Mouse (Mus musculus) hindbrain, embryonic 15.5 days (tissue): ENCODE measurements at regions not wholly inside any gene's neighbourhood (a gene's known extent, or its start where the extent isn't known, plus 50 kb on each side); places are given as distances from the start of the nearest gene placed in this dataset.

Source experiments
- ATAC-seq: fragments of 200-750 bp; cut with Nextera tagmentation; 2 replicates; pipeline ENCODE4 v1.8.0; 2017; ENCODE audit warnings: low read depth, moderate number of reproducible peaks, moderate TSS enrichment; ENCODE audit not compliant: low FRiP score
- H3K27ac ChIP-seq: fragments of 300-500 bp; sonication (generic); replicated peaks from 2 replicates; pipeline ENCODE4 v1.5.1; 2015; ENCODE audit warnings: mild to moderate bottlenecking, inconsistent platforms
- H3K27me3 ChIP-seq: fragments of 300-500 bp; sonication (generic); 2 replicates; pipeline ENCODE4 v1.6.1; 2015; ENCODE audit warnings: control low read depth, inconsistent platforms
- H3K36me3 ChIP-seq: fragments of 300-500 bp; sonication (generic); 2 replicates; pipeline ENCODE4 v1.6.1; 2015; ENCODE audit warnings: control low read depth, inconsistent platforms
- H3K4me1 ChIP-seq: fragments of 300-500 bp; sonication (generic); replicated peaks from 2 replicates; pipeline ENCODE4 v1.6.1; 2015; ENCODE audit warnings: control low read depth, inconsistent platforms
- H3K4me2 ChIP-seq: fragments of 300-500 bp; sonication (generic); 2 replicates; pipeline ENCODE4 v1.6.1; 2015; ENCODE audit warnings: moderate library complexity, mild to moderate bottlenecking, inconsistent platforms
- H3K4me3 ChIP-seq: fragments of 300-500 bp; sonication (generic); 2 replicates; pipeline ENCODE4 v1.5.1; 2015; ENCODE audit warnings: mild to moderate bottlenecking, inconsistent platforms
- H3K9ac ChIP-seq: fragments of 300-500 bp; sonication (generic); 2 replicates; pipeline ENCODE4 v1.6.1; 2015; ENCODE audit warnings: inconsistent platforms
- H3K9me3 ChIP-seq: fragments of 300-500 bp; sonication (generic); 2 replicates; pipeline ENCODE4 v1.6.1; 2016; ENCODE audit warnings: control low read depth, inconsistent platforms
- WGBS: fragments of 180-500 bp; shearing (Covaris S2); methylation state at CpG from one replicate; pipeline ENCODE4 v1.1.7; 2015; 5-methylcytosine and 5-hydroxymethylcytosine counted together

DNA sequence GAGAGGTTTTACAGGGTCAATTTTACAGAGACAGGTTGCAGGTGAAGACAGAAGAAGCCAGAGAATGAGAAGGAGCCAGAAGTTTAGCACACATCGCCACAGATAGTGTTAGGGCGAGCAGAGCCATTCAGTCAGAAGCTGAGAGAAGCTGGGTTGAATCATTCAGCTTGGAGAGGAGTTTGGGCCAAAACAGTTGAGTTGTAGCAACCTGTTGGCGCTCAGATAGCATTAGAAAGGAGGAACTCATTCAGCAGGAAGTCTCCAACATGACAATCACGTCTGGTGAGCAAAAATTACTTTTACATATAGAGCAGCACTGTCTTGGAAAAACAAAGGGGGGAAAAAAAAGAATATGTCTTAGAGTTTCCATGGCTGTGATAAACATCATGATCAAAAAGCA, 53.2 kb downstream of the Fam43a start:
- H3K36me3 ChIP-seq, result no peaks in the 10 kb centered on the region
- no peak overlapping the region for H3K4me2 ChIP-seq
- H3K27me3 ChIP-seq, result no peaks in the 10 kb centered on the region
- no peak overlapping the region for H3K4me3 ChIP-seq
- H3K4me1 ChIP-seq, result peaks cover 10% of the 10 kb centered on the region; the same call in 1 of the 2 replicates
- no peak overlapping the region for H3K27ac ChIP-seq
- 86% methylated on average over 4 of the region's 4 CpGs for WGBS
- peaks cover 4% of the 10 kb centered on the region; the same call in 1 of the 2 replicates for H3K9me3 ChIP-seq
- ATAC-seq, result no peak
- H3K9ac ChIP-seq, result no peak overlapping the region

DNA sequence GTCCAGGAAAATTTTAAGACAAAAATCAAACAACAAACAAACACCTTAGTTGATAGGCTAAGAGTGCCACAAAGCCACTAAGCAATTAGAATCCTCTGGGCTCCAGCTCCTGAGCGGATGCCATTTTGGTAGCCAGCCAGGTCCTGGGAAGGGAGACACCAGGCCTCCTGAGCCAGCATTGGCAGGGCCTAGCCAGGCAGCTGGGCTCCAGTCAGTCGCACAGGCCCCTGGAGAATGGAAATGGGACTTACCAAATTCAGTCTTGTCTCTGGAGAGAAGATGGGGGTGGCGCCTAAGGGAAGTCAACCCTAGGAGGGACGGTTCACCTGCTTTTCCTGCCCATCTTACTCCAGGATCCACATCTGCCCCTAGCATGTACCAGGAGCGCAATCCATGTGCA, 54.3 kb downstream of the Fam43a start:
- peaks cover 10% of the 10 kb centered on the region; the same call in 1 of the 2 replicates for H3K4me1 ChIP-seq
- no peak overlapping the region for H3K9ac ChIP-seq
- WGBS, result 70% methylated on average over 5 of the region's 5 CpGs
- H3K4me2 ChIP-seq, result no peak overlapping the region
- H3K27me3 ChIP-seq, result no peaks in the 10 kb centered on the region
- no peak overlapping the region for H3K4me3 ChIP-seq
- no peaks in the 10 kb centered on the region for H3K36me3 ChIP-seq
- H3K9me3 ChIP-seq, result peaks cover 4% of the 10 kb centered on the region; the same call in 1 of the 2 replicates
- H3K27ac ChIP-seq, result 0 out of 2 replicates have a peak overlapping the region, but pooled peaks have one; percentile 11
- ATAC-seq, result no peak

DNA sequence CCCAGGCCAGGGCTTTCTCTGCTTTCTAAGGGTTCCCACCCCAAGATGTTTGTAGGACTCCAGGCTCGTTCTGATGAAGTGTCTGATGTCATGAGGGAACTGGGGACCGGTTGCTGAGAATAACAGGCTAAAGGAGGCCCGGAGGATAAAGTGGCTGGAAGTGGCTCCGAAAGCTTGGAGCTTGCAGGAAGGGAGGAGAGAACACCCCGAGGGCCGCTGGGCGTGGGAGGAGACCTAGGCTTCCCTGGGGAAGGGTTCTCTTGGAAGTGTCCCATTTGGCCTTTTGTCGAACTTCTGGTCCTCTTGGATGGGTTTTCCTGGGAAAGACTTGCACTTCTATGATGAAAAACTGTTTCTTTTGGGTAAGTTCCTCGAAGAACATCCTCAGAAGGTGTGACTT, 54.7 kb downstream of the Fam43a start:
- H3K4me2 ChIP-seq, result no peak overlapping the region
- H3K9ac ChIP-seq, result no peak overlapping the region
- 88% methylated on average over 9 of the region's 9 CpGs for WGBS
- H3K27ac ChIP-seq, result no peak overlapping the region
- no peaks in the 10 kb centered on the region for H3K27me3 ChIP-seq
- no peaks in the 10 kb centered on the region for H3K36me3 ChIP-seq
- peaks cover 10% of the 10 kb centered on the region; the same call in 1 of the 2 replicates for H3K4me1 ChIP-seq
- H3K4me3 ChIP-seq, result no peak overlapping the region
- no peak for ATAC-seq
- H3K9me3 ChIP-seq, result peaks cover 3% of the 10 kb centered on the region; the same call in 1 of the 2 replicates

DNA sequence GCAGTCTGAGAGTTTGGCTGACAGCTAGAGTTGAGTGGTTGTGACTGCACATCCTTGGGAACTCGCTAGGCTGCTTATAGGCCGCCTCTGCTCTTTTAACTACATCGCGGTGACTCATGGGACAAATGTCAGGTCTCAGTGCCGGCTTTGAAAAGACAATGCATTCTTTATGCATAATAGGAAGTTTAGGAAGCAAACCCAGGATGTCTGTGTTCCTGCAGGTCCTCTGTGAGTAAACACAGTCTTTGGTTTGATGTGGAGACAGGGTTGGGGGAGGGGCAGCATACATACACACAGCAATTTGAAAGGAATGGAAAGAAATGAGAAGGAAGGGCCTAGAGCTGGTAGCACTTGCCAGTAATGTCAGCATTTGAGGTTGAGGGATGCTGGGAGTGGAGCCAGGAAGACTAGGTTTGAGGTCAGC, 56.3 kb downstream of the Fam43a start:
- Histone ChIP-seq H3K9ac (no peak overlapping the region), H3K27me3 (no peaks in the 10 kb centered on the region), H3K4me3 (no peak overlapping the region), H3K36me3 (no peaks in the 10 kb centered on the region), H3K4me2 (no peak overlapping the region), H3K27ac (no peak overlapping the region), H3K9me3 (no peaks in the 10 kb centered on the region), H3K4me1 (peaks cover 10% of the 10 kb centered on the region; the same call in 1 of the 2 replicates)
- ATAC-seq, result no peak
- 45% methylated on average over 5 of the region's 5 CpGs for WGBS

GRCm38 (mm10) chr16:30656881-30657280, 57.4 kb downstream of the Fam43a start:
- H3K4me1 ChIP-seq, result peaks cover 16% of the 10 kb centered on the region; the same call in 1 of the 2 replicates
- WGBS, result 89% methylated on average over 17 of the region's 17 CpGs
- H3K9ac ChIP-seq, result no peak overlapping the region
- ATAC-seq, result no peak
- H3K9me3 ChIP-seq, result no peaks in the 10 kb centered on the region
- H3K27me3 ChIP-seq, result no peaks in the 10 kb centered on the region
- no peak overlapping the region for H3K27ac ChIP-seq
- H3K4me2 ChIP-seq, result no peak overlapping the region
- no peak overlapping the region for H3K4me3 ChIP-seq
- no peaks in the 10 kb centered on the region for H3K36me3 ChIP-seq

- no peaks in the 10 kb centered on the region for H3K27me3 ChIP-seq
- no peak overlapping the region for H3K4me2 ChIP-seq
- H3K4me3 ChIP-seq, result no peak overlapping the region
- 68% methylated on average over 4 of the region's 4 CpGs for WGBS
- no peaks in the 10 kb centered on the region for H3K36me3 ChIP-seq
- no peak overlapping the region for H3K9ac ChIP-seq
- no peaks in the 10 kb centered on the region for H3K9me3 ChIP-seq
- no peak overlapping the region for H3K27ac ChIP-seq
- H3K4me1 ChIP-seq, result peaks cover 17% of the 10 kb centered on the region; the same call in 1 of the 2 replicates
- no peak for ATAC-seq
Measured at GRCm38 (mm10) chr16:30658921-30659320, 59.4 kb downstream of the Fam43a start.

GRCm38 (mm10) chr16:30661086-30661977, 61.8 kb downstream of the Fam43a start:
- H3K27me3 ChIP-seq, result no peaks in the 10 kb centered on the region
- H3K9ac ChIP-seq, result no peak overlapping the region
- WGBS, result 68% methylated on average over 16 of the region's 16 CpGs
- no peaks in the 10 kb centered on the region for H3K9me3 ChIP-seq
- no peak for ATAC-seq
- no peak overlapping the region for H3K4me3 ChIP-seq
- no peak overlapping the region for H3K27ac ChIP-seq
- 0 out of 2 replicates have a peak, but pooled peaks cover 11% of the 10 kb centered on the region for H3K4me1 ChIP-seq
- no peak overlapping the region for H3K4me2 ChIP-seq
- H3K36me3 ChIP-seq, result no peaks in the 10 kb centered on the region

- Histone ChIP-seq H3K27me3 (no peaks in the 10 kb centered on the region), H3K4me3 (no peak overlapping the region), H3K4me2 (no peak overlapping the region), H3K4me1 (0 out of 2 replicates have a peak, but pooled peaks cover 11% of the 10 kb centered on the region), H3K36me3 (no peaks in the 10 kb centered on the region), H3K9me3 (no peaks in the 10 kb centered on the region), H3K9ac (no peak overlapping the region), H3K27ac (no peak overlapping the region)
- 78% methylated on average over 8 of the region's 8 CpGs for WGBS
- no peak for ATAC-seq
Measured at GRCm38 (mm10) chr16:30663055-30663454, 63.5 kb downstream of the Fam43a start.

- WGBS, result 83% methylated on average over 3 of the region's 3 CpGs
- no peak overlapping the region for H3K27ac ChIP-seq
Measured at GRCm38 (mm10) chr16:30663971-30664370, 64.4 kb downstream of the Fam43a start.

DNA sequence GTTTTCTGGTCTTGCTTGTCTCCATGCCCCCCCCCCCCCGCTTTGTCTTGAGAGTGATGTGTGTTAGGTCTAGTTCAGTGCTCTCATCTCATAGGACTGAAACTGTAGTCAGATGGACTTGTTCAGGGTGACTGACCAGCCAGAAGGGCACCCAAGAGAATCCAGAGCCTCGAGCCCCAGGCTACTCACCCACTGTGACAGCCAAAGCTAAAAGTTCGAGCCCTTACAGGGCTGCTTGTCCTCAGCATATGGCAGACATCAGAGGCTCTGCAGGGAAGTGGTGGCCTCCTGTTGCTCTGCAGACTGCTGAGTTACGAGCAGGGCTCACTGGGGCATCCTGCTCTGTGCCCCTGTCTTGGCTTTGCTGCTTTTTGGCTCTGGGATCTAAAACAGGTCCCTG, 64.9 kb downstream of the Fam43a start:
- no peaks in the 10 kb centered on the region for H3K9me3 ChIP-seq
- H3K36me3 ChIP-seq, result no peaks in the 10 kb centered on the region
- no peak for ATAC-seq
- 0 out of 2 replicates have a peak, but pooled peaks cover 11% of the 10 kb centered on the region for H3K4me1 ChIP-seq
- H3K4me2 ChIP-seq, result no peak overlapping the region
- no peak overlapping the region for H3K9ac ChIP-seq
- WGBS, result 51% methylated on average over 4 of the region's 4 CpGs
- no peak overlapping the region for H3K4me3 ChIP-seq
- H3K27ac ChIP-seq, result no peak overlapping the region
- H3K27me3 ChIP-seq, result no peaks in the 10 kb centered on the region

More at GRCm38 (mm10) chr16:30663971-30664370, 64.4 kb downstream of the Fam43a start:
- Histone ChIP-seq H3K4me2 (no peak overlapping the region), H3K9ac (no peak overlapping the region), H3K27me3 (no peaks in the 10 kb centered on the region), H3K9me3 (no peaks in the 10 kb centered on the region), H3K36me3 (no peaks in the 10 kb centered on the region), H3K4me3 (no peak overlapping the region), H3K4me1 (0 out of 2 replicates have a peak, but pooled peaks cover 11% of the 10 kb centered on the region)
- no peak for ATAC-seq

DNA sequence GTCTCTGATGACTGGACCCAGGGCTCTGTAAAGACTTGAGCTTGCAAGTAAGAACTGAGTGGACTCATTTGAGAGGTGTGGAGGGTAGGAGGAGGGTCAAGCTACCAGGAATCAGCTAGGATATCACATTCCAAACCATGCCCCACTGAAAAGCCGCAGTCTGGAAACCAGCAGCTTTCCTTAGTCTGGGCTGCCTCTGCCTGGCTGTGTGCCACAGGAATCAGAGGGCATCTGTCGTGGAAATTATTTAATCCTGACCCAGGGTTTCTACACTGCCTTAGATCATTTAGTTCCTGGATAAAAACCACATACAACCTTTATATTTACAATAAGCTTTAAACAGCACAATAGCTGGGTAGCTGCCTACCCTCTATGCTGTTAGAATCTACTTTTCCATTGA, 66.4 kb downstream of the Fam43a start:
- no peaks in the 10 kb centered on the region for H3K36me3 ChIP-seq
- H3K27me3 ChIP-seq, result no peaks in the 10 kb centered on the region
- no peak overlapping the region for H3K4me3 ChIP-seq
- H3K27ac ChIP-seq, result no peak overlapping the region
- no peak overlapping the region for H3K9ac ChIP-seq
- WGBS, result 74% methylated on average over 2 of the region's 2 CpGs
- no peaks in the 10 kb centered on the region for H3K9me3 ChIP-seq
- H3K4me2 ChIP-seq, result no peak overlapping the region
- no peak for ATAC-seq
- 0 out of 2 replicates have a peak, but pooled peaks cover 11% of the 10 kb centered on the region for H3K4me1 ChIP-seq

DNA sequence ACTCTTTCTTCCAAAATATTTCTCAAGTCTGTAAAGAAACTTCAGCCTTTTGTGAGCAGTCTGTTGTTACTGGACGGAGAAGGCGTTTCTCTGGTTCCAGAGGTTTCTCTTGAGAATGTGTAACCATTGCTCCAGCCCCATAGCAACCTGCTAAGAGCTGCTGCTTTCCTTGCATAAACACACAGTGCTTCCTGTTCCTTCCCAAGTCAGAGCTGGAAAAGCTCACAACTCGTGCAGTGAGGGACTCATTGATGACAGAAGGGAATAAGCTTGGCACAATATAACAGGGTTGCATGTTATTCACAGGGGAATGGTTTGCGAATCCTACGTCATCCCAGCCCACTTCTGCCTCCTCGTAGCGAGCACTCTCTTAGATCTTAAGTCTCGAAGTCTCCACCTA, 70.4 kb downstream of the Fam43a start:
- H3K27me3 ChIP-seq, result no peaks in the 10 kb centered on the region
- no peaks in the 10 kb centered on the region for H3K36me3 ChIP-seq
- no peak overlapping the region for H3K4me3 ChIP-seq
- H3K9me3 ChIP-seq, result no peaks in the 10 kb centered on the region
- 0 out of 2 replicates have a peak overlapping the region, but pooled peaks have one; percentile 21 for H3K27ac ChIP-seq
- 74% methylated on average over 8 of the region's 8 CpGs for WGBS
- H3K4me2 ChIP-seq, result no peak overlapping the region
- no peak for ATAC-seq
- H3K9ac ChIP-seq, result no peak overlapping the region
- no peaks in the 10 kb centered on the region for H3K4me1 ChIP-seq
